Mouse (Mus musculus): Measurements from ENCODE around the gene Cmpk1.

The Cmpk1 gene

DNA sequence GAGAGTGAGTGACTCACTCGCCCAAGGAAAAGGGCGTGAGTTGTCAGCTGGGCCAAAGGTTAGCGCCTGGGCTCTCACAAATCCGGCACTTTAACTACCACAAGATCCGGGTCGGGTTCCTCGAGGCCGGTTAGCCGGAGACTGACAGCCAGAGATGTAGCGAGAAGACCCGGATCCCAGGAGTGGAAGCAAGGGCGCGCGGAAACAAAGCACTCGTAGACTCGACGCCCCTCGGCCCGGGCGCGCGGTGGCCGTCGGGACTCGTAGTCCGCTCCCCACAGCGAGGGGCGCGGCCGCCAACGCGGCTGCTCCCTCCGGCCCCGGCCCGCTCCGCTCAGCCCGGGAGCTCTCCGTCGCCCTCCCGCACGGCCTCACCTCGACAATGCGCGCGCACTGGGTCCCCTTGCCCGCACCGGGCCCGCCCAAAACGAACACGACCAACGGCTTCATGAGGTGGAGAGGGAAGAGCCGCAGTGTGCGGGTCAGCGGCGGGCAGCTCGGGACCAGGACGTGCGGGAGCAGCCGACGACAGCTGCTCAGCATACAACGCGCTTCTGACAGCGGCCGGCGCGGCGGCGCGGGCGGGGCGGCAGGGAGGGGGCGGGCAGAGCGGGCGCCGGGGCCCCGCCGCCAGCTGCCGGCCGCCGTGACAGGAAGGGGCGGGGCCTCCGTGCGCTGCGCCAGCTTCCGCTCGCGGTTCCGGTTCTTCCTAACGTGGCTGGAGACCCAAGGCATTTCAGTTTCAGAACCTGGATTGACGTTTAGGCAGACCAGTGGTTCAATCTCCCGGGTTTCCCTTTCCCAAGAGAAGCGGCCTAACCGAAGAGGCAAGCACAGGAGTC lies at the start of gene Cmpk1:
TSS of gene Cmpk1 (minus strand) at position 651 of the 842 bp plus-strand sequence.
- WGBS: under 1% methylated on average over 92 of the region's 93 CpGs

DNA sequence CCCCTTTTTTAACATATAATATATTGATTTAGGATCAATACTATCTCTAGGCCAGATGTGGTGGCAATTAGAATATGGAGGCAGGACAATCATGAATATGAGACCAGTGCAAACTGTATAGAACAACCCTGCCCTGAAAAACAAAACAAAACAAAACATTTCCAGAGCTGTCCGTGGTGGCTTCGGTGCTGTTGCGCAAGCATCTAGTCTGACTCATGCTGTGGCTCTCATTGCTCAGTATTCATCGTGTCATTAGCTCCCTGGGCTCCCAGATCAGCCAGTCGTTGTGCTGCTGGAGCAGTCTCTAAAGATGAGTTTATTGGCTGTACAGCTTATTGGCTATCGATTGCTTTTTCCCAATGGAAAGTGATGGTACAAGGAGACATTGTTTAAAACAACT lies 48.0 kb upstream of the Cmpk1 start:
- 78% methylated on average over 6 of the region's 6 CpGs for WGBS

DNA sequence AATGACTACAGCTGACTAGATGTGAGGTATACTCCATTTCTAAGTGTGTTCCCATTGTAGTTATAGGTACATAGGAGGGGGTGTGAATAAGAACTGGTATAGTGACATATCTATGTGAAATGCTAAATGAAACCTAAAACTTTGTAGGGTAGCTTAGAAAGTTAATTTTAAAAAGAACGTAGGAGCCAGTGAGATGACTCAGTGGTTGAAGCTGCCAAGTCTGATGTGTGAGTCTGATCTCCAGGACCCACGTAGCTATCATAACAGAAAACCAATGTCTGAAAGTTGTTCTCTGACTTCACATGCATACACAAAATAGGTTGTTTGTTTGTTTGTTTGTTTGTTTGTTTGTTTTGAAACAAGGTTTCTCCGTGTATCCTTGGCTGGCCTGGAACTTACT lies 33.0 kb upstream of the Cmpk1 start:
- 59% methylated on average over 3 of the region's 3 CpGs for WGBS

DNA sequence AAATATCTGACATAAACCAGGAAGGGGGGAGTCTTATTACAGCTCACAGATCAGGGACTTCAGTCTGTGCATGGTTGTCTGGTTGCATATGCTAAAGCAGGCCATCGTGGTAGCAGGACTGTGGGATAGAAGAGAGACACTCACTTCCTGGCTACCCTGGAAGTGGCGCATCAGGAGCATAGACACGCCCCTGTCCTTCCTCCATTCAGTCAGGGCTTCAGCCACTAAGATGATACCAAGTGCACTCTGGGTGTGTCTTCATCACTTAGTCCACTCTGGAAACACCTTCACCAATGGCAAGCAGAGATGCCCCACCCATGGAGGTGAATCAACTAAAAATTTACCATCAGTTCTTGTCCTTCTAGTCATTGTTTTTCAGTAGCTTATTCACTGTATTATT lies 27.2 kb upstream of the Cmpk1 start:
- WGBS: 97% methylated on average over 3 of the region's 3 CpGs

DNA sequence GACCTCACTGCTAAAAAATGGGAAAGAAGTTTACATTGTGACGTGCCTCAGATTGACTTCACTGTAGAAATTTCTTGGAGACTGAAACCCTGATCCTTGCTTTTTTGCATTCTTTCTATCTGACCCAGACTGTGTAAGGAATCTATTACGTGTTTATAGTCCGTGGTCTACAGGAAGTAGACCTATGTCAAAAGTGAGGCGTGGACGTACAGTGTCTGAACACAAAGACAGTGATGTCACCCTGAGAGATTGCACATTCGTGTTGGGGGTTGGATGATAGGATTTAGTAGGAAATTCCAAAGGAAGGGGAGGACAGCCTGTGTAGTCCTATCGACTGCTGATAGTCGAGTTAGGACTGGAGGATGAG lies 13.4 kb upstream of the Cmpk1 start:
- 1% methylated on average over 8 of the region's 8 CpGs for WGBS

DNA sequence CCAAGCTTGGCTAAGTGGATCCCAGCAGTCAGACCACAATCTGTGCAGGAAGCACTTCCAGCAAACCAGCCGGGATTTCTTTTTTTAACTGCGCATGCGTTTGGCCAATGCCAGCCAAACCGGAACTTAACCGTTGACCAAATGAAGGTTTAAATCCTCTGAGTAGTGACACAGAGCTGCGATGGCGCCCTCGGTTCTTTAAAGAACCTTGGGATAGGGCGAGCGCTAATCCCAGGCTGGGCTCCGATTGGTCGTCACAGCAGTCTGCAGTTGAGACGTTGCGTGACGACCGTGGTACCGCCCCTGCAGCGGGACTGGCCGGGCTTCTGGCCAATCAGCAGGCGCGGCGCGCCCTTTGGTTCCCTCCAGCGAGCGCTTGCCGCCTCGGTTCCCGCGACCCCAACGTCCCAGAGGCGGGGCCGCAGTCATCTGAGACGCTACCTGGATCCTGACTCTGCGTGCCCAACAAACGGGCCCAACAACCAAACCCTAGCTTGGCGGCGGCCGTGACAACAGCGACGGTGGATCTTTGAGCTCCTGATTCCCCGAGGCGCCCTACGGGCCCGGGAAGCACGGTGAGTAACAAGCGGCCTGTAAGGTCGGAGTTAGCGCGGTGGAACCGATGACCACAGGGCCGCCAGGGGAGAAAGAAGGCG lies 12.9 kb upstream of the Cmpk1 start, which contains the start of gene Stil:
TSS of gene Stil (plus strand) at position 387 of the 656 bp plus-strand sequence.
- under 1% methylated on average over 52 of the region's 52 CpGs for WGBS

DNA sequence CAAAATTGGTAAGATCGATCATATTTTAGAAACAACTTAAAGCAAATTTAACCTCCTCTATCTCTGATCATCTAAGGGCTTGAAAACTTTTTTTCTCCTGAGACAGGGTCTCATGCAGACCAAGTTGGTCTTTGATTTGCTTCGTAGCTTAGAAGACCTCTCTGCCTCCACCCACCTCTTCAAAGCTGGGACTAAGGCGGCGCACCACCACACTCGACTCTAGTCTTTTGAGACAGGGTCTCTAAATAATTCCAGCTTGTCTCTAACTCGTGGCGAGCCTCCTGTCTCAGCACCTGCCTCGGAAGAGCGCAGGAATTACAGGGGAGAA lies 12.4 kb upstream of the Cmpk1 start:
- 6% methylated on average over 9 of the region's 9 CpGs for WGBS

DNA sequence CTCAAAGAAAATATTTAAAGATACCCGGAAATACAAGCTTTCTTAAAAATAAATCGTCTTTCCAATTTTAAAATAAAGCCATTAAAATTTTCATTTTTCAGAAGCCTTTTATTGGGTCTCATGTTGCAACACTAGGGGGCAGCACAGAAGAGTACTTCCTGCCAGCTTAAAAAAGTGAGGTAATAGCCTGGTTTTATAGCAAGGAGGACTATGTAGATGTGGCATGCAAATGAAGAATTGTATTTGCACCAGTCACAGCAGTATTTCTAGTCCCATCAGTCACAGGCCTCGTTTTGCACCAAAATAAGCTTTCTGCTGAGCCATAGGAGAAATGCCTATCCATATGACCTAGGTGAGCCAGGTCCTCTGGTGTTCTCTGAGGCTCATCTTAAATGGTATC lies 10.0 kb upstream of the Cmpk1 start:
- WGBS: 47% methylated on average over 3 of the region's 3 CpGs

DNA sequence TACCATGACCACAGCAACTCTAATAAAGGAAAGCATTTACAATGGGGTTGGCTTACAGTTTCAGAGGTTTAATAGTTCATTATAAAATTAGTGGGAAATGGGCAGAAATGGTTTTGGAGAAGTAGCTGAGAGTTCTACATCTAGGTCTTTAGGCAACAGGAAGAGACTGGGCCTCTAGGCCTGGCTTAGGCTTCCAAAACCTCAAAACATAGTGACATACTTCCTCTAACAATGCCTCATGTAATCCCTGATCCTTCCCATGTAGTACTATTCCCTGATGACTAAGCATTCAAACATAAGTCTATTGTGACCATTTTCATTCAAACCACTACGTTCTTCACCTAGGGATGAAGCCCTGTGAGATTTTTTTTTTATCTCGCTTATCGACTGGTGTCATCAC lies 7.2 kb upstream of the Cmpk1 start:
- 95% methylated on average over 3 of the region's 3 CpGs for WGBS

DNA sequence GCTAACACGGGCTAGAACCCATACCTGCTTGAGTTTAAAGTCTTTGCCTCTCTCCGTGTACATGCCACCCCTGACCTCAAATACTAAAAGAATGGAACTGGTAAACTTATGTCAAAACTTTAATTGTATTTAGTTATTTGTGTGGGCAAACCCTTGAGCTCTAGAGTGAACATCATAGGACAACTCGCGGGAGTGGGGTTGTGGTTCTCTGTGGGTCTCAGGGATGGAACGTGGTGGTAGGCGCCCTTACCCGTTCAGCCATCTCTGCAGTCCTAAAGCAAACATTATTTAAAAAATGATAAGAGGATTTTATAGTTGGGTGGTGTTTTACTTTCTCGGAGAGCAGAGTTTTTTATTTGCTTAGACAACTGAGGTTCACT lies 840 bp downstream of the Cmpk1 start:
- 3% methylated on average over 8 of the region's 8 CpGs for WGBS

DNA sequence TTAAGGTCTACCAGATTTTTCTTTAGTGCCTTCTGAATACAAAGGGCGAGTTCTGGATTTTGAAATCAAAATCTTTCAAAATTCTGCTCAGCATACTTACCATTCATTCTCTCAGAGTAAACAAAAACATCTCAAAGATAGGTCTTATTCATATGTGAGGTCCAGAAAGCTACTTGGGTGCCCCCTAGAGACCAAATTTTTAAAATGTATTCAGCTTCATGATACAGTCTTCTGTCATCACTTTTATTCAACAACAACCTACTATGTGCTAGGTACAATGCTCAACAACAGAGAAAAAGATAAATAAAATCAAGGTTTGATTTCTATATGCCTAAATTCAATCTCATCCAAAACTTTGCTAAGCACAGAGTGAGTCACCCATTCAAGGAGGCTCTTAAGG lies 4.0 kb downstream of the Cmpk1 start:
- WGBS: 88% methylated on average over 1 of the region's 1 CpGs

DNA sequence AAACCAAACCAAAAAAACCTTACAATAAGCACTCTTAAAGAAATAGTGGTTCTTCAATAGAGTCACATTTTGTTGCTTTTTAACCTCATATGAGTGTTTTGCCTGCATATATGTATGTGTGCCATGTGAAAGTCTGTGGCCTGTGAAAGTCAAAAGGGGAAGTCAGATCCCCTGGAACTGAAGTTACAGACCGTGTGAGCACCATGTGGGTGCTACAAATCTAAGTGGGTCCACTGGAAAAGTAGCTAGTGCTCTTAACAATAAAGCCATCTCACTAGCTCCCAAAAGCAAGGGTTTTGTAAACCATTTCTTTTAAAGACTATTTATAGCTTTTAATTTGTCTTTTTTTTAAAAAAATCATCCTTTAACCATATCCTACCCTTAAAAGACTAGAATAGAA lies 4.4 kb downstream of the Cmpk1 start:
- 89% methylated on average over 1 of the region's 1 CpGs for WGBS

DNA sequence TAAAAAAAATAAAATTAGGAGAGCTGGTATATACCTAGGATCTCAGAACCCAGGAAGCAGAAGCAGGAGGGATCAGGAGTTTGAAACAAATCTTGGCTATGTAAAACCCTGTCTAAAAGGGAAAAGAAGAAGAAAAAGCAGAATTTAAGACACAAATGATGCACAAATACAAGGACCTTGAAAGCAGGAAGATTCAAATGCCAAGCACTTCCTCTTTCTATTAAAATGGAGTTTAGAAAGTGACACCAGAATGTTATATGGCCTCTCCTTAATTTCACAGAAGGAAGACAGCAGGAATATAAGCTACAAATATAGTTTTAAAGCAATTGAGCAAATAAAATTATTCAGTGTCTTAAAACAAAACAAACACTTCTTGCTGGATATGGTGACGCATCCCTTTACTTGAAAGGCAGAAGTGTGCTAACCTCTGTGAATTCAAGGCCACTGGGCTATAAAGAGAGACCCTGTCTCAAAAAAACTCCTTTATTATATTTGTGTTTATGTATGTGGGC lies 13.8 kb downstream of the Cmpk1 start:
- WGBS: 89% methylated on average over 1 of the region's 1 CpGs

DNA sequence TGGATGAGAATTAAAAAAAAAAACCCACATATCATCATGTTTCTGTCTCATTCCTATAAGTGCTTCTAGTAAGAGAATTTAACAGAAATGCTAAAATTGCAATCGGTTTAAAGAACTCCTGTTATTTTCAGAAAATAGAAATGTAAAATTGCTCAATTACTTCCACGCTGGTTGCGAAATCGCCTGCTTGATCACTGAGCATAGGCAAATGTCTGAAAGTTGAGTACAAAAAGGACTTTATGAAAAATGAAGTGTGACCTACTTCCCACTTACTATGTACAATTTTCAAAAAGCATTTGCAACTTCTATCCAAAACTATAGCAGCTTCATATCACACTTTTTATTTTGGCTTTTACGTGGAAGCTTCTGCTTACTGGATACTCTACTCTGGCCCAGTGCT lies 16.3 kb downstream of the Cmpk1 start:
- WGBS: 68% methylated on average over 5 of the region's 5 CpGs

DNA sequence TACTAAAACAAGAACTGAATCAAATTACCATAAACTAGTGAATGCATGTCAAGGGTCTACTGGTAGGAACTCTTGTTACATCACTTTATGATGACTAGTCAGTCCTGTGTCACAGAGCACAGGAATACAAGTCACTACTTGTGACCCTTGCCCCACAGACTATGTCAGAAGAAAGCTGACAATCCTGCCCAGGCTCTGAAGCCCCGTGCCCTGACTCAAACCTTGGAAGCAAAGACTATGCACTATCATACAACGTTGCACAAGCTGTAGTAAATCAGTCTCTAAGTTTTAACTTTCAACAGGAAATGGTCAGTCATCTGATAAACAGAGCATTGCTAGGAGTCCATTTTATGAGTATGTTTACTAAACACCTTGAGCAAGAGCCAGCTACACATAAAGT lies 26.2 kb downstream of the Cmpk1 start:
- 91% methylated on average over 2 of the region's 2 CpGs for WGBS

DNA sequence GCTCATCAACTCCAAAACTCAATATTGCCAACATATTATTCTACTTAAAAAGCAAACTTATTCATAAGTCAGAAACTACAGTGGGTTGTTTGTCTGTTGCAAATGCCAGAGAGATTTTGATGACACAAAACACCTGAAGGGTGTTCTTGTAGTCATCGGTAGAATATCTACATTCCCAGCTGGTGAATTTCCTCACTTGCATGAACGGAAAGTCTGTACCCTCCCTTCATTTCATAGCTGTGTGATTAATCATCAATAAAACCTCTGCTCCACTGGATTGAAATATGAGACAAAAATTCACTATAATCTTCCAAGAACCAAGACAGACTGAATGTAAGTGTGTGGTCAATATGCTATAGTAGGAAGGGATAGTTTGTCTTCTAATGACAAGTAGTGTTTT lies 27.5 kb downstream of the Cmpk1 start:
- 91% methylated on average over 2 of the region's 2 CpGs for WGBS

DNA sequence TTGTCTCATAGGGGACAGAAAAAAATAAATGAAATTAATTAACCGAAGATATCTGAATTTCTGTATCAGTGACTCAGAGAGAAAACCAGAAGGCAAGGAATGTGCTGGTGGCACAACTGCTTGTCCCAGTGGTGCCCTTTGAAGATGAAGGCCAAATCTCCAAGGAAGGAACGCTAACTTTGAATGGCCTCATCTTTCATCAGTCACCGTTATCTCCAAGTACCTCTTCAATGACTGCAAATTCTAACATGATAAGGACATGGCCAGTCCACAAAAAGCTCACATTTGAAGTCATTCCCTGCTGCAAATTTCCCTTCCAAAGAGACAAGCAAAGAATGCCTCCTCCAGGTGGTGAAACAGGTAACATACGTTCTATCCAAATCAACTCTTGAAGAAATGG lies 28.3 kb downstream of the Cmpk1 start:
- WGBS: 96% methylated on average over 4 of the region's 4 CpGs

DNA sequence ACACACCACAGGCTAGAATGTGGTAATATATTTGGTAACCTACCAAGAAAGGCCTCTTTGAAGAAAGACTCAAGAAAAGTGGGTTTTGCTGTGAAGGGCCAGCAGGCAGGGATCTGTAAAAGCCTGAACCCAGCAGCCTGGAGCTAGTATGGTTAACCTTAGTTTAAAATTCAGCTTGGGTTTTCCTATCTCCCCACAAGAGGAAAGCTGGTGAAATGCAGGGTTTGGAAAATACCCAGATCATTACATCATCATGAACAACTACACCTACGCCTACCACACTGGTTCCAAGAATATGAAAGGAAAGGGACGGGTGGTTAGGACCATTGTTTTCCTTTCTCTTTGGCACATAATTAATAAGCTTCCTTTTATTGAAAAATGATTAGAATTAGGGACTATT lies 28.8 kb downstream of the Cmpk1 start:
- 49% methylated on average over 2 of the region's 2 CpGs for WGBS

DNA sequence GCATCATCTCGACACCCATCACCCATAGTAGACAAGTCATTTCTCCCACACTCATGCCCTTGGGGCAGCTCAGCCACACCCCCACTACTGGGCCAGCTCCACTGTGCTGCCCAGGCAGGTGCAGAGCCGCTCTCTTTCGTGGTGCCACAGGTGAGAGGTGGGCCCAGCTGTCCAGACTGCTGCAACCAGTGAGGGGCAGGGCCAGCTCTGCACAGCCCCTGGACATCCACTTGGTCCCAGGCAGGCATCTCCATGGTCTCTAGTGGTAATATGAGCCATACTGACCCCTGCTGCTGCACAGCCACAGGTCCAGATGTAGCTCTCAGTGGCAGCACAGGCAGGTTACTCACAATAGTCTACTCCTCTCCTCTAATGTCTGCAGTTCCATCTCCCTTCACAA lies 33.9 kb downstream of the Cmpk1 start:
- 82% methylated on average over 3 of the region's 3 CpGs for WGBS

DNA sequence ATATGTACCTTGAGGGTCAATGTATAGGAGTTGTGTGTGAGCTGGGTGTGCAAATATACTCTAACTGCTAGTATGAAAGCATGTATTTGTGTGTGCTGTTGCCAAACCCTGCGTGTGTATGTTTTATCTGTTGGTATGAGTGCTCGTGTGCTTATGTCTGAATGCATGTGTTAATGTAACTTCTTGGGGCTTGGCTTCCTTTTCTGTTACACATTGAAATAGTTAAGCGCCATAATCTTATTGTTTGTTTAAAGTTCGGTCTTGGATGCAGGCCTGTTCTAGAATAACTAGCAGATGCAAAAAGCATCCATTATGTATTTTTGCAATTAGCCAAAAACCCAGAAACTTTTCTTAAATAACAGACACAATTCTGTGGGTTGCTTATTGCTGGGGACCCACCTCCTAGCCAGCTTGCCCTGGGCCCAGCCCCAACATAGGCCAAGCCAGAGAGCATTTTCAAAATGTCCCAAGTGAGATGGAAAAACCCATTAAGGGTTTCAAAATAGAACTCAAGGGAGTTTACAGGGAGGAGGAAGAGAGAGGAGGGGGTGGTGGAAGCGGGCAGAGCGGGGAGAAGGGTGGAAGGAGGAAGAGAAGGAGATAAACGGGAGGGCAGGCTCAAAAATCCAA lies 39.1 kb downstream of the Cmpk1 start:
- WGBS: 63% methylated on average over 7 of the region's 7 CpGs

DNA sequence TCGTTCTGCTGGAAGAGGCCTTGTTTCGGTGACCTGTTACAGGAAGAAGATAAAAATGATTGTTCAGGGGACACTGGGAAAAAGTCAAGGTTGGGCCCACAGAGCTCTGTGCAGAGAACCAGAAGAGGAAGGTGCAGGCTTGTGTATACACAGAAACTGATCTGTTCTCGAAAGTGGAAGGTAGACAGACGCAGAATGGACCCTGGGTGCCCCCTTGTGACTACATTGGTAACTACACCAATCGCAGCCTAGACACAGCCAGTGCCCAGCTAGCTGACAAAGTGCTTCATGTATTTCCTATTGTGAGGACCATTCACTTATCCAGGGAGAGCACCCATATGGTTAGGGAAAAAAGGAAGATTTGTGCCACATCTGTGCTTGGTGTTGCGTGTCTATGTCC lies 39.6 kb downstream of the Cmpk1 start:
- 30% methylated on average over 6 of the region's 6 CpGs for WGBS

DNA sequence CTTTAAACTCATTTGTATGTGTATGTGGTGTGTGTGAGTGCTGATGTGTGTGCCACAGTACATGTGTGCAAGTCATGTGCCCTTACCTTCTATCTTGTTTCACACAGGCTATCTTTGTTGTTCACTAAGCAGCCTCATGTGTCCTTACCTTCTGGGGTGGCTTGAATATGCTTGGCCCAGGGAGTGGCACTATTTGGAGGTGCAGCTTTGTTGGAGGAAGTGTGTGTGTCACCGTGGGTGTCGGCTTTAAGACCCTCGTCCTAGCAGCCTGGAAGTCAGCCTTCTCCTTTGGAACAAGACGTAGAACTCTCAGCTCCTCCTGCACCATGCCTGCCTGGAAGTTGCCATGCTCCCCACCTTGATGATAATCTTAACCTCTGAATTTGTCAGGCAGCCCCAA lies 40.6 kb downstream of the Cmpk1 start:
- 91% methylated on average over 4 of the region's 4 CpGs for WGBS

DNA sequence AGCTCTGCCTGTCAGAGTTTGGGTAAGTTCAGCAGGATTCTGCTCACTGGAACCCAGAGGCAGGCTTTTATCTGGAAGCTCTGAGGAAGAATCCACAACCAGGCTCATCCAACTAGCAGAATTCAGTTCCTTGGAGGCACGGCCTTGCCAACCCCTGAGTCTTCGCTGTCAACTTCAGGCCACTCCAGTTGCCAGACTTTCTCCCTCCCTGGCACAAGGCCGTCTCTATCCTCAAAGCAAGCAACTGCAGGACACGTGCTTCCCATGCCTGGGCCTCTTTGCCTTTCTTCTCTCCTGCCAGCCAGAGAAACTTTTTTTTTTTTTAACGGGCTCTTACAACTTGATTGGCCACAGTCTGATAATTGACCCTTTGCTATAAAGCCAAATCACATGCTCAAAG lies 42.0 kb downstream of the Cmpk1 start:
- WGBS: 66% methylated on average over 5 of the region's 5 CpGs

Data from cerebral cortex, adult 2 months (tissue).